Mouse (Mus musculus) embryonic facial prominence, embryonic 11.5 days (tissue): ENCODE data around the gene Scamp4. TPM values are rescaled to one million over a fixed set of nuclear protein-coding genes. Genes with fewer than 3 reads are reported as not detected.

Experiments used
- ATAC-seq: fragments of 200-750 bp; cut with Nextera tagmentation; replicated peaks from 2 replicates; pipeline ENCODE4 v1.8.0; 2017; ENCODE audit warnings: low read depth; ENCODE audit not compliant: insufficient number of reproducible peaks, low FRiP score, low TSS enrichment
- DNase-seq: peaks from one replicate; pipeline ENCODE4 v3.0.0-alpha.2; 2015; ENCODE audit warnings: low spot score
- H3K27ac ChIP-seq: fragments of 300-500 bp; sonication (generic); replicated peaks from 2 replicates; pipeline ENCODE4 v1.5.1; 2014; ENCODE audit warnings: mild to moderate bottlenecking, low read depth, low read length, control low read depth
- H3K27me3 ChIP-seq: fragments of 300-500 bp; sonication (generic); 2 replicates; pipeline ENCODE4 v1.6.1; 2014; ENCODE audit warnings: mild to moderate bottlenecking, low read length, moderate library complexity, mixed read lengths; ENCODE audit not compliant: control insufficient read depth, insufficient read depth
- H3K36me3 ChIP-seq: fragments of 300-500 bp; sonication (generic); replicated peaks from 2 replicates; pipeline ENCODE4 v1.6.1; 2014; ENCODE audit warnings: low read depth, mild to moderate bottlenecking, low read length, moderate library complexity, mixed read lengths; ENCODE audit not compliant: control insufficient read depth, insufficient read depth
- H3K4me1 ChIP-seq: fragments of 300-500 bp; sonication (generic); 2 replicates; pipeline ENCODE4 v1.6.1; 2014; ENCODE audit warnings: low read length, mixed read lengths; ENCODE audit not compliant: control insufficient read depth, insufficient read depth
- H3K4me2 ChIP-seq: fragments of 300-500 bp; sonication (generic); 2 replicates; pipeline ENCODE4 v1.6.1; 2014; ENCODE audit warnings: low read depth, mild to moderate bottlenecking, control low read depth, low read length, moderate library complexity
- H3K4me3 ChIP-seq: fragments of 300-500 bp; sonication (generic); 2 replicates; pipeline ENCODE4 v1.5.1; 2014; ENCODE audit warnings: low read depth, low read length, control low read depth
- H3K9ac ChIP-seq: fragments of 300-500 bp; sonication (generic); replicated peaks from 2 replicates; pipeline ENCODE4 v1.6.1; 2014; ENCODE audit warnings: mild to moderate bottlenecking, control low read depth, low read length
- H3K9me3 ChIP-seq: fragments of 300-500 bp; sonication (generic); replicated peaks from 2 replicates; pipeline ENCODE4 v1.6.1; 2016; ENCODE audit warnings: mild to moderate bottlenecking, low read length, inconsistent platforms, mixed read lengths; ENCODE audit not compliant: control insufficient read depth
- WGBS: fragments of 180-500 bp; shearing (Covaris S2); extraction: QIAGEN DNeasy Blood & Tissue Kit; methylation state at CpG from one replicate; pipeline ENCODE4 v1.1.7; 2014; 5-methylcytosine and 5-hydroxymethylcytosine counted together
- polyA plus RNA-seq: library from polyadenylated mRNA; unstranded; fragments of >200 nt; fragmentation: Nextera tagmentation; extraction: Ambion mirVana; gene quantifications from 2 replicates; pipeline ENCODE4 v1.2.1, GENCODE M21; 2014

The Scamp4 gene
- polyA plus RNA-seq, 1 experiment from 2014 or later, result 62.4 TPM

DNA sequence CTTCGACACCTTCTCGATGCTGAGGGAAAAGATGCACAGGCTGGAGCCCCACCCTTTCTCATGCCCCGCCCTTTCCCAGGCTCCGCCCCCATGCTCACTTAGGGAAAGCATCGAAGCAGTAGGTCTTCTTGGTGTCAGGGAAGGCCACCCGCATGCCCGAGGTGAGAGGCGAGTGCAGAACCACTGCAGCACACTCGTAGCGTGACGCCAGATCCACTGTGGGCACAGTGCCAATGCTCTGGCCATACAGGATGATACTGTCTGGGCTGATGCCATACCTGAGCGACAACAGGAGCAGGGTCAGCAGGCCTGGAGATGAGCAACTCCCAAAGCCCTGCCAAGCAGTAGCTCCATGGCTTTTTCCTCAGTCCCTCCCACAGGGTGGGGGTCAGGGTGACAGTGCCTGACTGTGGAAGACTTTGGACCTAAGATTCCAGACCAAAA is 18.6 kb upstream of the Scamp4 start:
- no peak overlapping the region for H3K9ac ChIP-seq
- peaks cover 2% of the 10 kb centered on the region; the same call in 1 of the 2 replicates for H3K36me3 ChIP-seq
- H3K27ac ChIP-seq, result no peak overlapping the region
- H3K9me3 ChIP-seq, result no peaks in the 10 kb centered on the region
- H3K27me3 ChIP-seq, result no peaks in the 10 kb centered on the region
- 69% methylated on average over 12 of the region's 12 CpGs for WGBS
- no peak overlapping the region for H3K4me3 ChIP-seq
- DNase-seq (no peak), ATAC-seq (no peak)
- H3K4me2 ChIP-seq, result no peak overlapping the region
- H3K4me1 ChIP-seq, result peaks cover 4% of the 10 kb centered on the region

DNA sequence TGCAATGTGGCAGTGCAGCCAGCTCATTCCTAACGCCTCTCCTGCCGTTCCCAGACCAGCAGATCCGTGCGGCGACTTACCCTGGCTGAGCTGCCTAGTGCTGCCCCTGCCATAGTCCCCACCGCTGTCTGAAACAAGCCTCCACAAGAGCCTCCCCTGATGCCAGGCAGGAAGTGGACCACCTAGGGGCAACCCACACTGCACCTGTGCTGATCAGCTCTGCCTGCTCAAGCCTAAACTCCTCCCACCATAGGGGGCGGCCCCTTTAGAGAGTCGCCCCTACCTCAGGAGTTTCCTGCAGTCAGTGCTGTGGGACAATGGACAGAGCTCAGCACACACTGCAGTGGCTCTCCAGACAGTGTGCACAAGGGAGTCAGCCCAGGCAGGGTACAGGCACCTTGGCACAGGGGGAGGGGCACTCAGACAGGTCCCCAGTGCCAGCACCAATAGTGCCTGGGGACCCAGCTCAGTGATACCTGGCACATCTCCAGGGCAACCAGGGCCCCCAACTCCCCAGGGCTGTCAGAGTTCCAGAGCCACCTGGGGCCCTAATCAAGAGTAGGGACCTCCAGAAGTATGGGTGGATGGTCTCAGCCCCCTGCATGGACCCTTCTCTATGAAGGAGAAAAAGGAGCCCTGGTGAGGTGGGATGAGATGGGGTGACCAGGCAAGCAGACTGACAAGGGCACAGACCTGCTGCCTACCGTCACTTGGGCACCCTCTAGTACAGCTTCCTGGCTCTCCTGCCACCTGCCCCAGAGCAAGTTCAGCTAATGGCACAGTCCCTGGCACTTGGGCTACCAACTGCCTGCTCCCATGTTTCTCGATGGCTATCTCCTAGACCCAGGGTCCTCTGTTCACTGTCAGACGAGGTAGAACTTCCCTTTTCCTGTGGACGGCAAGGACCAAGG is 17.8 kb upstream of the Scamp4 start:
- Histone ChIP-seq H3K9ac (no peak overlapping the region), H3K27ac (no peak overlapping the region), H3K4me2 (no peak overlapping the region; the same call in 1 of the 2 replicates), H3K4me1 (peaks cover 6% of the 10 kb centered on the region), H3K4me3 (no peak overlapping the region), H3K27me3 (no peaks in the 10 kb centered on the region), H3K9me3 (no peaks in the 10 kb centered on the region), H3K36me3 (peaks cover 2% of the 10 kb centered on the region; the same call in 1 of the 2 replicates)
- DNase-seq (no peak), ATAC-seq (0 out of 2 replicates have a peak, but pooled peaks have one; percentile 11)
- 79% methylated on average over 12 of the region's 12 CpGs for WGBS

DNA sequence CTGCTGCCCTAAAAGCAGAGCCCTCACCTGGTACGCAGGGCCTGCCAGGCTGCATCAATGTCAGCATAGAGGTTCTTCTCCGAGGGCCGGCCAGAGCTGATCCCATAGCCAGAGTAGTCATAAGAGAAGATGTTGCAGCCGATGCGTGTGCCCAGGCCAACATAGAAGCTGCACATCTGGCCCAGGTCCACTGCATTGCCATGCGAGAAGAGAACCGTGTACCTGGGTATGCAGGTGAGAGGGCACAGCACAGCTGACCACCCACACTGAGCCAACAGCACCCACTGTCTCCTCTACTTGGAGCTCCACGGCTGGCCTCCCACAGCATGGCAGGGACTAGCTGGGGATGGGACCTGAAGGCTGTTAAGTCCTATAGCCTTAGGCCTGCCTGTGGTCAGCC is 17.1 kb upstream of the Scamp4 start:
- WGBS, result 93% methylated on average over 8 of the region's 8 CpGs
- Histone ChIP-seq H3K4me3 (no peak overlapping the region), H3K27me3 (no peaks in the 10 kb centered on the region), H3K4me1 (peaks cover 6% of the 10 kb centered on the region), H3K9me3 (no peaks in the 10 kb centered on the region), H3K9ac (no peak overlapping the region), H3K4me2 (no peak overlapping the region; the same call in 1 of the 2 replicates), H3K27ac (no peak overlapping the region), H3K36me3 (peaks cover 2% of the 10 kb centered on the region; the same call in 1 of the 2 replicates)
- DNase-seq (no peak), ATAC-seq (no peak)

DNA sequence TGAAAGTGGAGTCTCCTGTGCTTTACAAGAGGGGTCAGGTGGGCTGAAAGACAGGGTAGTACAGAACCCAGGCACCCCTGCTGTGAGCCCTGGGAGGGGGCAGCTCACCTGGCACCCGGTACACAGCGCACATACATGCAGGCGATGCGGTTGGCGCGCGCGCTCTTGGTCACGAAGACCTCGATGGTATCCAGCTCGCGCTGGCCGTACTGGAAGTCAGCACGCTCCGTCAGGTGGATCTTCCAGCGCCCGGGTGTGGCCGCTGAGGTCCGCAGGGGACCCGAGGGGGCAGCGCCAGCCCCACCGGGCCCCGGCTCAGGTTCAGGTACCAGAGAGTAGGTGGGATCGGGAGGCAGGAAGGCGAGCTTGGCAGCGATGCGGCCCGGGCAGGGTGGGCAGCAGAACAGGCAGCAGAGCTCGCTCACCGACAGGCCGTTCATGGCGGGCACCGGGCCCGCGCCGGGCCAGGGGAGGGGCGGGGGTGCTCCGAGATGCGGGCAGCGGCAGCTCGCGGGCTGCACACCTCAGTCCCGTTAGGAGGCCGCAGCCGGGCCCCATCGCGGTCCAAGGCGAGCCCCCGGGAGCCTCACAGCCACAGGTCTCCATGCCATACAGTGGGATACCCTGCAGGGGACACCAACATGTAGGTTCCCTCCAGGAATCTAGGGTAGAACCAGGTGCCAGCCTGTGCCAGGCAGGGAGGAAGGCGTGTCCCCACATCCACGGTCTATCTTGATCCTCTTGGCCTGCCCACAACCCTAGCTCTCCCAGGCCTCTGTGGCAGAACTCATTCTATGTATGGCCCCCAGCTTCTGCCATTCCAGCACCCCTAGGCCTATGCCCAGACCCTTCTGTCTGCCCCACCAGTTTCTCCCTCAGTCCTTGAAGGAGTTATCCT is 16.0 kb upstream of the Scamp4 start:
- Histone ChIP-seq H3K9ac (0 out of 2 replicates have a peak overlapping the region, but pooled peaks have one; percentile 18), H3K4me3 (no peak overlapping the region)
- no peak for ATAC-seq

DNA sequence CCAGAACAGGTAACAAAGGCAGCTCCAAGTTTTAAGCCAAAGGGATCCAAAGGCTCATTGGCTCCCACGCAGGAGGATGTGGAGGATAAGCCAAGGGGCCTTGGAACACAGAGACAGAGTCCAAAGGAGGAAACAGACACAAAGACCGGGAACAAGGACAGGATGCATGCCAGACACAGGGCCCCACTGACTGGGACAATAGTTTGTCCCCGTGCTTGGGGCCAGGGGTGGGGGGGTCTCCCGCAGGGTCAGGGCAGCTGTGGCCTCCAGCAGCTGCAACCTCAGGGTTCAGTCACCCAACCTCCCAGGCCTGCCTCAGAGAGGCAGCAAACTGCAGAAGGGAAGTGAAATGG is 15.4 kb upstream of the Scamp4 start:
- Histone ChIP-seq H3K9me3 (no peaks in the 10 kb centered on the region), H3K4me1 (peaks cover 6% of the 10 kb centered on the region), H3K9ac (no peak overlapping the region), H3K36me3 (peaks cover 2% of the 10 kb centered on the region; the same call in 1 of the 2 replicates), H3K4me3 (no peak overlapping the region), H3K27ac (no peak overlapping the region), H3K27me3 (no peaks in the 10 kb centered on the region), H3K4me2 (peak overlapping the region; percentile 21; the same call in 1 of the 2 replicates)
- DNase-seq (no peak), ATAC-seq (no peak)
- WGBS, result 35% methylated on average over 4 of the region's 4 CpGs

More for the DNA sequence above, 16.0 kb upstream of the Scamp4 start:
- H3K27ac ChIP-seq, result 0 out of 2 replicates have a peak overlapping the region, but pooled peaks have one; percentile 47
- no peaks in the 10 kb centered on the region for H3K27me3 ChIP-seq
- H3K4me1 ChIP-seq, result peaks cover 6% of the 10 kb centered on the region
- H3K36me3 ChIP-seq, result peaks cover 2% of the 10 kb centered on the region; the same call in 1 of the 2 replicates
- DNase-seq, result no peak
- no peaks in the 10 kb centered on the region for H3K9me3 ChIP-seq
- WGBS, result 95% methylated on average over 46 of the region's 51 CpGs
- H3K4me2 ChIP-seq, result peak overlapping the region; percentile 21

DNA sequence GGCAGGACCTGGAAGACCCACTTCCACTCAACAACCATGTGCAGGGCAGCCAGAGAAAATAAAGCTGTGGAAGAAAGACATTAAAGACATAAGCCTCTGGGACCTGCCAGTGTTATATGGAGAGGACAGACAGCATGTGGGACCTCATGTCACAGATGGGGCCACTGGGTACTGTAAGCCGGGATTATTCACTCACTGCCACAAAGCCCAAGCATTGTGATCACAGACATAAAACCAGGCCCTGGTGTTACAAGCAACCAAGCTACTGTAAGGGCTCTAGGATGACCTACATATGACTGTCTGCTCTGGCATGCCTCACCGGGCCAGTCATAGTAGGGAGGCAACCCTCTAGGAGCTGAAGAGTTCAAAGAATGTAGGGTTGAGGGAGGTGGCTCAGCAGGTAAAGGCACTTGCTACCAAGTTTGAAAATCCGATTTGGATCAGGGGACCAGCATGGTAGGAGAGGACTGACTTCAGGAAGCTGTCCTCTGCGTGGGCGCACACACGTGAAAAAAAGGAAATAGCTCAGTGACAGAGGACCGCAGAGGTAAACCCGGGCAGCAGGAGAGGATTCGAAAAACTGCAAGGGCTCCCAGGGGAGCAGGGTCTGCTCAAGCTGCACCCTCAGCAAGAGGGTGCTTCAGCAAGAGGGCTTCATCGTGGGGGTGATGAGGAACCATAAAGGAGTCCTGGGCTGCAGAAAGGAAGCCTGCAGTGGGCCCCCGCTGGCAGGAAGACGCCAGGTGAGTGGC is 13.4 kb upstream of the Scamp4 start:
- ATAC-seq, result peak; percentile 1; the same call in 1 of the 2 replicates

More for the DNA sequence above, 13.4 kb upstream of the Scamp4 start:
- Histone ChIP-seq H3K27me3 (no peaks in the 10 kb centered on the region), H3K4me3 (peak overlapping the region; percentile 90), H3K4me2 (peak overlapping the region; percentile 93), H3K4me1 (peaks cover 6% of the 10 kb centered on the region), H3K27ac (no peak overlapping the region), H3K9ac (peak overlapping the region; percentile 86), H3K9me3 (no peaks in the 10 kb centered on the region), H3K36me3 (no peaks in the 10 kb centered on the region)
- no peak for DNase-seq
- WGBS, result 19% methylated on average over 12 of the region's 12 CpGs
